Mouse (Mus musculus): ENCODE results near the gene Amacr. TPM values are rescaled to one million over a fixed set of nuclear protein-coding genes. Genes with fewer than 3 reads are reported as not detected.

The Amacr gene
- polyA plus RNA-seq, 2 experiments: 25.3 to 25.7 TPM

DNA sequence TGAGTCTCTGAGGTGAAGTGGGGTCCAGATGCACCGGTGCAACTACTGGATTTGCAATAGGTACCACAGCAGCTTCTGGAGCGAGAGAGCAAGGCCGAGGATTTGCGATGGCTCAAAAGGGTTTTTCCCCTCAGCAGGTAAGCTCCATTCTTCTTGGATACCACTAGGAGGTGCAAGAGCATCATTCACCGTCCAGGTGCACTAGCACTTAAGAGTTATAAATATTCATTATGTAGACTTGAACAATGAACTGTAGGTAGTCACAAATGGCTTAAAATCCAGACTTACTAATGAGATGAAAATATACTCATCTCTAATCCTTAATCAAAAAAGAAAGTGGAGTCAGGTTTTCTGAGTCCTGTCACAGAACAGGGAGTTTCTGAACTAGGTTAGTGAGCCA is 27.2 kb downstream of the Amacr start:
- no peaks in the 10 kb centered on the region for H3K36me3 ChIP-seq (ENCODE audit: control insufficient read depth, insufficient read depth, low read length)
- H3K9ac ChIP-seq (ENCODE audit: low read depth, low read length, severe bottlenecking): no peak overlapping the region
- no peak overlapping the region for H3K27ac ChIP-seq (replicated peaks; ENCODE audit: low read depth, low read length)
- DNase-seq (ENCODE audit: low spot score) (peak; percentile 16), ATAC-seq (ENCODE audit: low FRiP score, low read depth) (no peak)
- 17% methylated on average over 5 of the region's 5 CpGs for WGBS
- H3K9me3 ChIP-seq (ENCODE audit: control insufficient read depth, low read length): no peaks in the 10 kb centered on the region
- no peak overlapping the region for H3K4me3 ChIP-seq (replicated peaks; ENCODE audit: low read length)
- TF ChIP-seq POLR2A (IDR thresholded peaks at IDR 0.05; ENCODE audit: borderline replicate concordance, extremely low read depth, insufficient read depth, insufficient read length): no peak
- H3K4me2 ChIP-seq (replicated peaks; ENCODE audit: low read depth, low read length, severe bottlenecking): no peak overlapping the region
- H3K4me1 ChIP-seq (ENCODE audit: control insufficient read depth, insufficient read depth, low read length): no peaks in the 10 kb centered on the region
- no peaks in the 10 kb centered on the region for H3K27me3 ChIP-seq (ENCODE audit: control insufficient read depth, insufficient read depth, low read length)

DNA sequence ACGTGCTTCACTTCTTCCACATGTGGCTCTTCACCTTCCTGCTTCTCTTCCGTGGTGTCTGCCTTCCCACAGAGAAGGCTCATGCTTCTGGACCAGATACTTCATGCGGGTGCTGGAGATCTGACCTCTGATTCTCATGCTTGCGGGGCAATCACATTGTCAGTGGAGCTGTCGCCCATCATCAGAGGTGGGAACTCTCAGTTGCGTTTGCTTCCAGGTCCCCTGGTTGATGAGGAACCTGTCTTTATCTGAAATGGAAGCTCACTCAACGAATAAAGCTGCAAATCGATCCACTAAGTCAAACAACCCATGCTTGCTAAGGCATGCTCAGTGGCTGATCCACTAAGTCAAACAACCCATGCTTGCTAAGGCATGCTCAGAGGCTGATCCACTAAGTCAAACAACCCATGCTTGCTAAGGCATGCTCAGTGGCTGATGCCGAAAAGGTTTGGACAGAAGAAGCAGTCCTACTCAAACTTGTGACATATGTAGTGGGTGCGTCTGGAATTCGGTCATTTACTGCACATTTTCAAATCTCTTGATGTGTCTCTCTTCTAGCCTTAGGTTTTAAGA is 29.5 kb downstream of the Amacr start:
- Histone ChIP-seq H3K4me2 (replicated peaks; ENCODE audit: low read depth, low read length, severe bottlenecking) (no peak overlapping the region), H3K9ac (ENCODE audit: low read depth, low read length, severe bottlenecking) (no peak overlapping the region), H3K27ac (replicated peaks; ENCODE audit: low read depth, low read length) (no peak overlapping the region), H3K27me3 (ENCODE audit: control insufficient read depth, insufficient read depth, low read length) (no peaks in the 10 kb centered on the region), H3K4me1 (ENCODE audit: control insufficient read depth, insufficient read depth, low read length) (no peaks in the 10 kb centered on the region), H3K36me3 (ENCODE audit: control insufficient read depth, insufficient read depth, low read length) (no peaks in the 10 kb centered on the region), H3K9me3 (ENCODE audit: control insufficient read depth, low read length) (no peaks in the 10 kb centered on the region), H3K4me3 (replicated peaks; ENCODE audit: low read length) (no peak overlapping the region)
- TF ChIP-seq POLR2A (IDR thresholded peaks at IDR 0.05; ENCODE audit: borderline replicate concordance, extremely low read depth, insufficient read depth, insufficient read length): no peak
- no peak for DNase-seq (ENCODE audit: low spot score)
- 83% methylated on average over 11 of the region's 11 CpGs for WGBS
- ATAC-seq (ENCODE audit: low FRiP score, low read depth): no peak

DNA sequence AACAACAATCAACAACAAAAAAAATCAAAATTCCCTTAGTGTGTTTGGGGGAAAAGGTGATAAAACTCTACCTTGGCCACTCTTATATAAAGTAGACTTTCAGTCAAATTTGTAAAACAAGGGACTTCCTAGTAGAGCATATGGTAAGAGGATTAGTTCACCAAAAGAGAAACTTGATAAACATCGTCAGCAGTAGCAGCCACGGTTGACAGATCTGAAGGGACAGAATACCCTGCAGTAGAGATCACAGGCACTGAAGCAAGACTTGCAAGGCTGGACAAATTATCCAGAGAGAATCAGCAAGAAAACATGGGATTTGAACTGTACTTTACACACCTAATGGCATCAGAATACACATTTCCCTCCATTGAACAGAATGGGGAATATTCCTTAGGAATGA is 33.4 kb downstream of the Amacr start:
- H3K4me1 ChIP-seq (ENCODE audit: control insufficient read depth, insufficient read depth, low read length): no peaks in the 10 kb centered on the region
- H3K36me3 ChIP-seq (ENCODE audit: control insufficient read depth, insufficient read depth, low read length): no peaks in the 10 kb centered on the region
- H3K9ac ChIP-seq (ENCODE audit: low read depth, low read length, severe bottlenecking): no peak overlapping the region
- H3K9me3 ChIP-seq (ENCODE audit: control insufficient read depth, low read length): no peaks in the 10 kb centered on the region
- no peak for TF ChIP-seq POLR2A (IDR thresholded peaks at IDR 0.05; ENCODE audit: borderline replicate concordance, extremely low read depth, insufficient read depth, insufficient read length)
- ATAC-seq (ENCODE audit: low FRiP score, low read depth) (no peak), DNase-seq (ENCODE audit: low spot score) (no peak)
- H3K4me3 ChIP-seq (replicated peaks; ENCODE audit: low read length): no peak overlapping the region
- no peaks in the 10 kb centered on the region for H3K27me3 ChIP-seq (ENCODE audit: control insufficient read depth, insufficient read depth, low read length)
- 75% methylated on average over 2 of the region's 2 CpGs for WGBS
- no peak overlapping the region for H3K27ac ChIP-seq (replicated peaks; ENCODE audit: low read depth, low read length)
- H3K4me2 ChIP-seq (replicated peaks; ENCODE audit: low read depth, low read length, severe bottlenecking): no peak overlapping the region

DNA sequence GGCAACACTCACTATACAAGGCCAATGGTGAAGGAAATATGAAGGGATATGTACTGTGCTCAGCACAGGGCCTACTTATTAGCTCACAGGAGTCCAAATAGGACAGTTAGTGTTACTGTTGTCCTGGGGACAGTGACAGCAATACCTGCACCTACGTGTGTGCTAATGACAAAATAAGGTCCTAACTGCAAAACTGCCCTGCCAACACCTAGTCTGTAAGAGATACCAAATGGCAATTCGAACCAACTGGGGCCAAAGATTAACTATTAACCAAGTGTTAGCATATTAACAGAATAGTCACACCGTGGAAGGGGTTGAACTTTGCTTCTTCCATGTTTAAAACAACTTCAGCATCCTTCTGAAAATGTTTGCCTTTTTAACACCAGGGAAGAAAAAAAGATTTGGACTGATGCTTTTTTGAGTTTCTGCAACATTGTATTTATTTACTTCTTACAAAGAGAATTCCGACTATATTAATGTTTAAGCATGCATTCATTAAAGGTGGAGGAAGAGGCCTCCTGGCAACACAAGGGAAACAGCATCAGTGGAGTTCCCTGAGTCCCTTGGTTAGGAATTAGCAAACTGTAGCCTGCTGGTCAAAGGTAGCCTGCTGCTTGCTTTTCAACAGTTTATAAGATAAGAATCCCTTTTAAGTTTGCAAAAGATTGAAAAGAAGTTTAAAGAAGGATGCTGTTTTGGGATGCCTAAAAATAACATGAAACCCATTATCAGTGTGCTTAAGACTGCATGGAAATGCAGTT is 45.4 kb downstream of the Amacr start:
- TF ChIP-seq POLR2A (IDR thresholded peaks at IDR 0.05; ENCODE audit: borderline replicate concordance, extremely low read depth, insufficient read depth, insufficient read length): no peak
- no peaks in the 10 kb centered on the region for H3K4me1 ChIP-seq (ENCODE audit: control insufficient read depth, insufficient read depth, low read length)
- no peak for ATAC-seq (ENCODE audit: low FRiP score, low read depth)
- H3K4me2 ChIP-seq (replicated peaks; ENCODE audit: low read depth, low read length, severe bottlenecking): no peak overlapping the region
- WGBS: 78% methylated on average over 4 of the region's 4 CpGs
- H3K9ac ChIP-seq (ENCODE audit: low read depth, low read length, severe bottlenecking): no peak overlapping the region
- no peak overlapping the region for H3K27ac ChIP-seq (replicated peaks; ENCODE audit: low read depth, low read length)
- no peaks in the 10 kb centered on the region for H3K9me3 ChIP-seq (ENCODE audit: control insufficient read depth, low read length)
- no peak for DNase-seq (ENCODE audit: low spot score)
- no peak overlapping the region for H3K4me3 ChIP-seq (replicated peaks; ENCODE audit: low read length)
- no peaks in the 10 kb centered on the region for H3K36me3 ChIP-seq (ENCODE audit: control insufficient read depth, insufficient read depth, low read length)
- no peaks in the 10 kb centered on the region for H3K27me3 ChIP-seq (ENCODE audit: control insufficient read depth, insufficient read depth, low read length)

DNA sequence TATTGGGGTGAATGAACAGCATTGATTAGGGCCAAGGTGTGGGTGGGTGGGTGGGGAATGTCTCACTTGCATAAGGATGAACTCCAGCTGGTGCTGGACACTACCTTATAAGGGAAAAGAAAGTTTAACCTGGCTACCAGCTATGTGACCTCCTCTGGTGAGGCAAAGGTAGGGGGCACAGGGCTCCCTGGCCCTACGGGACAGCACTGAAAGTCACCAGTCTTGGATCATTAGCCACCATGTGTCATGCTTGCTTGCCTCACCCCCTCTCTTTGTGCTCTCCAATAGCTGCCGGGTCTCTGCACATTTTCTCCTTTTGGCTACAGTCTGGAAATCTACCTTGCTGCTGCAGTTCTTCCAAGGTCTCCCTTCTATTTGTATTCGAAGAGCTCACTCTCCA is 48.6 kb downstream of the Amacr start:
- H3K9me3 ChIP-seq (ENCODE audit: control insufficient read depth, low read length): no peaks in the 10 kb centered on the region
- WGBS: 82% methylated on average over 3 of the region's 3 CpGs
- H3K36me3 ChIP-seq (ENCODE audit: control insufficient read depth, insufficient read depth, low read length): no peaks in the 10 kb centered on the region
- no peaks in the 10 kb centered on the region for H3K4me1 ChIP-seq (ENCODE audit: control insufficient read depth, insufficient read depth, low read length)
- no peak for TF ChIP-seq POLR2A (IDR thresholded peaks at IDR 0.05; ENCODE audit: borderline replicate concordance, extremely low read depth, insufficient read depth, insufficient read length)
- no peak overlapping the region for H3K27ac ChIP-seq (replicated peaks; ENCODE audit: low read depth, low read length)
- peaks cover 15% of the 10 kb centered on the region for H3K27me3 ChIP-seq (ENCODE audit: control insufficient read depth, insufficient read depth, low read length)
- no peak overlapping the region for H3K4me3 ChIP-seq (replicated peaks; ENCODE audit: low read length)
- no peak overlapping the region for H3K4me2 ChIP-seq (replicated peaks; ENCODE audit: low read depth, low read length, severe bottlenecking)
- no peak for DNase-seq (ENCODE audit: low spot score)
- no peak overlapping the region for H3K9ac ChIP-seq (ENCODE audit: low read depth, low read length, severe bottlenecking)
- ATAC-seq (ENCODE audit: low FRiP score, low read depth): no peak
